Mouse (Mus musculus) myocyte (in vitro differentiated cells): ENCODE data around the gene Gm21083. TPM values are rescaled to one million over a fixed set of nuclear protein-coding genes. Genes with fewer than 3 reads are reported as not detected.
"Not testable (repeated sequence)": the region's sequence is repeated elsewhere in the genome, so short reads cannot be mapped to it uniquely, and the experiment has no call there.

ENCODE experiments used
- H3K27me3 ChIP-seq: one replicate; pipeline ENCODE4 v1.6.1; 2011; ENCODE audit not compliant: control insufficient read depth, insufficient read depth, insufficient read length
- H3K36me3 ChIP-seq: one replicate; pipeline ENCODE4 v1.6.1; 2011; ENCODE audit not compliant: control insufficient read depth, insufficient read depth
- H3K4me2 ChIP-seq: one replicate; pipeline ENCODE4 v1.6.1; 2011; ENCODE audit warnings: low read depth, control low read depth
- H3K4me3 ChIP-seq: one replicate; pipeline ENCODE4 v1.5.1; 2011; ENCODE audit warnings: mild to moderate bottlenecking, control low read depth, moderate library complexity
- H3K79me2 ChIP-seq: one replicate; pipeline ENCODE4 v1.6.1; 2011; ENCODE audit not compliant: control insufficient read depth, insufficient read depth
- H3ac ChIP-seq: one replicate; pipeline ENCODE4 v1.6.1; 2011; ENCODE audit not compliant: control insufficient read depth, insufficient read length
- polyA plus RNA-seq: library from polyadenylated mRNA; unstranded; fragments of >200 nt; fragmentation: generic; extraction: Trizol; gene quantifications from one replicate; pipeline ENCODE4 v1.2.1, GENCODE M21; 2012; ENCODE audit warnings: missing spikeins

The Gm21083 gene
- polyA plus RNA-seq, 1 experiment, result not detected

DNA sequence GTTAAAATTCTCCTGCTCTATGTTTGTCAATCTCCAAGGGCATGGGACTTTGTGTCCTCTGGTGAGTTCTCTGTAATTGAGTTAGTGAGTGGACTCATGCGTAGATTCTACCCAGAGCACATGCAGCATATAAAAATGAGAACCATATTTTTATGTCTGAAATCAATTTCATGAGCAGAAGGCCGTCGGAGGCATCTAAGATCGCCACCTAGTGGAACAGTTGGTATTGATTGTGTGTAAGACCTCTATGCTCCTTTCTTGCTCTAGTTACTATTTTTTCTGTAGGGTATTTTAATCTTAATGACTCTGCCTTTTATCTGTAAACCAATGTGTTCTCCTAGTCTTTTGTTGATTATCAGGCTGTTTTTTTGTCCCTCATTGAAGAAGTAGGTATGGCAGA lies 23.2 kb downstream of the Gm21083 start:
- H3K27me3 ChIP-seq, H3K79me2 ChIP-seq, H3K4me3 ChIP-seq, H3ac ChIP-seq, H3K36me3 ChIP-seq, H3K4me2 ChIP-seq: not testable (repeated sequence)

DNA sequence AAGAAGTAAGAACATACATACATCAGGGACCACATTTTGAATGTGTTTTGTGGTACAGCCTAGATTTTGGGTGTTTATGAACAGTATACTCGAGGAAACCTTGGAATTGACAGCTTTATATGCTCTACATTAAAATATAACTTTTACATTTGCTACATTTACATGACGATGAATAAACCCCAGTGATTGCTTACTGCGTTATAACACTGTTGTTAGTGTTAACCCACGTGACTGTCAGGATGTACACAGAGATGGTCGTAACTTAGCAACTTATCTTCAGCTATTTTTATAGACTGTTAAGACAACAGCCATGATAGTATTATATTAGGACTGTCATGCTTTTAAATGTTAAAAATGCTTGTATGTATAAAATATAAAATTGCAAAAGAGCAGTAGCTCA lies 24.3 kb downstream of the Gm21083 start:
- not testable (repeated sequence) for H3K27me3 ChIP-seq, H3K79me2 ChIP-seq, H3K36me3 ChIP-seq, H3ac ChIP-seq, H3K4me3 ChIP-seq, H3K4me2 ChIP-seq

DNA sequence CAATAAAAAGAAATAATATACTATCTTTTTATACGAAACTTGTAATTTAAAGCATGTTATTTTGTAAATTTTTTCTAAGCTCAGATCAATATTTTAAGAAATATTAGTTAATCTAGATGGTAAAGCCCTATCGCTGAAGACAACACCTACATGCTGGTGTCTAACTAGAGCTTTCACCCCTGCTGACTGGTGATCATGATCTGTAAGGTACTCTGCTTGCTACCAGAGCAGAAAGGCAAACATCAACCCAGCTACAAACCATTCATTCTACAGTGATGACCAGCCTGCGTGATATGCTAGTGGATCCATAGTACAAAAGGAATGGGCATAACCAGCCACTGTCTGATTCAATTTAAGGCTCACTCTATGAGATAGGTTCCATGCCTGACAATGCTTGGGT lies 24.8 kb downstream of the Gm21083 start:
- not testable (repeated sequence) for H3ac ChIP-seq, H3K4me2 ChIP-seq

DNA sequence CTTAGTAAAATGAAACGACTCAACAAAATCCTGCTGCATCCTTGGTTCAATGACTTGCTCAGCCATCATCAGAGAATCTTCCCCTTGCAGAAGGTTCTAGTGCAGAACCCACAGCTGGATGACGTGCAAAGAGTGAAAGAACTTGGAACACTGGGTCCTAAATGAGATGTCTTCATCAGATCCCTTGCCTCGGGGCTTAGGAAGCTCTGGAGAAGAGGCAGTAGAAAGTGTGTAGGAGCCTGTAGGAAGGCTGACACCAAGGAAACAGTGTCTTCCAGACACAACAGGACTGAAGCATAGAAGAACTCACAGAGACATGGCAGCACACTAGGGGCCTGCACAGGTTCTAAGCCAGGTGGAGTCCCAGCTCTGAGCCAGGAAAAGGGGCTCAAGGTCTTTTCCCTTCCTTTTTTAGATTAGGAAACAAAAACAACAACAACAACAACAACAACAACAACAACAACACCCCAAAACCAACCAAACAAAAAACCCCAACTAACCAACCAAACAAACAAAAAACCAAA lies 25.4 kb downstream of the Gm21083 start:
- H3K4me2 ChIP-seq, H3K27me3 ChIP-seq, H3K36me3 ChIP-seq, H3ac ChIP-seq, H3K4me3 ChIP-seq, H3K79me2 ChIP-seq: not testable (repeated sequence)

More for the DNA sequence above, 24.8 kb downstream of the Gm21083 start:
- not testable (repeated sequence) for H3K36me3 ChIP-seq, H3K4me3 ChIP-seq, H3K79me2 ChIP-seq, H3K27me3 ChIP-seq

DNA sequence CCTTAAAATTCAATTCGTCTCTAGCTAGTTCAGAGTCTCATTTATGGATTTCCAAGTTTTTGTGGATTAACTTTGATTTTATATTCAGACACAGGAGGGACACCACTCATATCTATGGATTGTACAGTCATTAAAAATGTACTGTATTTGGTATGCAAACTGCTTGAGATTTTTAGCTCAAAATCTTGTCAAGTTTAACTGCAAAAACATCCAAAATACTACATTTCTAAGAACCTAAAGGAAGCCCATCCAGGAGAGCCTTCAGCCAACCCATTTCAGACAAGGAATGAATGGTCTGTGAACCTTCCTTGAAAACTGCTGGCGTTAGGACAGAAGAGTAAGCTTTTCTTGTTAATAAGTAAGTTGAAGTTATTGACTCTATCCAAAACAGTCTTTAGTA lies 25.9 kb downstream of the Gm21083 start:
- not testable (repeated sequence) for H3K79me2 ChIP-seq, H3K36me3 ChIP-seq, H3K4me3 ChIP-seq, H3K4me2 ChIP-seq, H3K27me3 ChIP-seq, H3ac ChIP-seq

DNA sequence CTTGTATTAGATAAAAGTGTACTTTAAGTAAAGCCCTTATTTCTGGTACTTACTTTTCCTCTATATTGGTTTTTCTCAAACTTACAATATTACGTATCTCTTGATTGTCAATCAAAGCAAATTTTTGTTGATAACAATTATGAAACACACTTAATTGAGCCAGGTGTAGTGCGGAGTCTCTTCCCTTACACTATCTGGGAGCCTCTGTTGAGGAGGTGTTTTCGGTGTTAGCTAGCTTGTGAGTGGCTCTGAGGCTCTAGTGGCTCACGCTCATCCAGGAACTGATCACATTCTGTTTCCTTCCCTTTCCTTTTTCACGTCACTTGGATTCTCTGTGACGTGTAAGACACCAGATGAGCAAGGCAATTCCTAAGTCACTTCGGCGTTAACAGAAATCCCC lies 26.5 kb downstream of the Gm21083 start:
- H3K36me3 ChIP-seq, H3K79me2 ChIP-seq, H3K4me3 ChIP-seq, H3K4me2 ChIP-seq, H3ac ChIP-seq, H3K27me3 ChIP-seq: not testable (repeated sequence)

DNA sequence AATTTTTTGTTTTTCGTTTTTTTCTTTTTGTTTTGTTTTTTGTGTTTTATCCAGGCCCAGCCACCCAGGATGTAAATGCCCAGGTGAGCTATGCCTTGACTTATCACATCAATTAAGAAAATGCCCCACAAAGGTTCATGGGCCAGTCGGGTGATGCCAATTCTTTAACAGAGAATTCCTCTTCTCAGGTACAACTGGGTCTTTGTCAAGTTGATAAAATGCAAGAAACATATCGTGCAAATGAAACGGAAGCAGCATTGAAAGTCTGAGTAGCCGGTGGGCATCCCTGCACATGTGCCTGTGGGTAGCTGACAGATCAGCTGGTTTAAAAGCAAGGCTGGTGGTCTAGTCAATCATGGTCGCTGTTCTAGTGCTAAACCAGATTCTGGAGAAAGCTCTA lies 29.5 kb downstream of the Gm21083 start:
- H3K36me3 ChIP-seq, H3ac ChIP-seq, H3K79me2 ChIP-seq, H3K4me2 ChIP-seq, H3K4me3 ChIP-seq, H3K27me3 ChIP-seq: not testable (repeated sequence)

DNA sequence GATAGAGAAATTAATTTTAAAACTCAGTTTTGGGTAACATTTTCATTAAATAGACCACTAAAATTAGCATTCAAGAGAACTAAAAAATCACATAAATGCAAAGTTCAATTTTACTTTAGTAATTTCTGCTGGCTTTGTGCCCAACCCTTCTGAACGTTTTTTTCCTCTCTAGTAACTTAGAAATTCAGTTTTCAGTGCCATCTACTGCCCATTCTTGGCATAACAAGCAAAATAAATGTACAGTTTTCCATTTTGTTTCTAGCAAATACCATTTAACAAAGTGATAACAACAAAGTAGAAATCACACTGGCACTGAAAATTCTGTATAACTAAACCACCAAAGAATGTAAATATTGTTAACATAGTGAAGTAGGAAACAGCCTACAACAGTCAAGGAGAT lies 33.6 kb downstream of the Gm21083 start:
- H3K4me2 ChIP-seq, H3K79me2 ChIP-seq, H3K27me3 ChIP-seq, H3K4me3 ChIP-seq, H3K36me3 ChIP-seq, H3ac ChIP-seq: not testable (repeated sequence)

DNA sequence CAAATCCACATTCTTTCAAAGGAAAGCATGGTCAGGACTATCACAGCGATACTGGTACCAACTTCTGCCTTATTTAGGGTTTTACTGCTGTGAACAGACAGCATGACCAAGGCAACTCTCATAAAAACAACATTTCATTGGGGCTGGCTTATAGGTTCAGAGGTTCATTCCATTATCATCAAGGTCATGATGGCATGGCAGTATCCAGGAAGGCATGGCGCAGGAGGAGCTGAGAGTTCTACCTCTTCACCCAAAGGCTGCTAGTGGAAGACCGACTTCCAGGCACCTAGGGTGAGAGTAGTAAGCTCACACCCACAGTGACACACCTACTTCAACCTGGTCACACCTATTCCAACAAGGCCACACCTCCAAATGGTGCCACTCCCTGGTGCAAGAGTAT lies 39.1 kb downstream of the Gm21083 start:
- H3K4me2 ChIP-seq, H3ac ChIP-seq, H3K79me2 ChIP-seq, H3K27me3 ChIP-seq, H3K36me3 ChIP-seq, H3K4me3 ChIP-seq: not testable (repeated sequence)

DNA sequence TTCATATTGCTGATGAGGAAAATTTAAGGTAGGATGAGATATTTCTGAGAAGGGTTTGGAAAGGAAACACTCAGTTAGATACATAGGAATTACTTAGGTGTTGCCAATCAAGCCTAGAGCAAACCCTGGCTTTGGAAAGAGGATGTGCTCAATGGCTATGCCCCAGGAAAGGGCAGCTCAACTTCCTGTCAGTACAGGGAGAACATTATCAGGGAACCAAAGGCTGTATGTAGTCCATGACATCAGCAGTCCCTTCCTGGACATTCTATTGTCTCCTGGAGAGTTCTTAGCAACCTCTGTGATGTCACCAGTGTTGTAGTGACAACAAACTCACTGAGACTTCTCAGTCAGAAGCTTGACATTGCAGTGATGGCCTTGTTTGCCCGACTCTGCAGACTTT lies 41.6 kb downstream of the Gm21083 start, which contains the start of gene Speer4d:
TSS of gene Speer4d (plus strand) at position 301 of the 400 bp plus-strand sequence.
- H3ac ChIP-seq, H3K27me3 ChIP-seq, H3K36me3 ChIP-seq, H3K79me2 ChIP-seq, H3K4me3 ChIP-seq, H3K4me2 ChIP-seq: not testable (repeated sequence)

DNA sequence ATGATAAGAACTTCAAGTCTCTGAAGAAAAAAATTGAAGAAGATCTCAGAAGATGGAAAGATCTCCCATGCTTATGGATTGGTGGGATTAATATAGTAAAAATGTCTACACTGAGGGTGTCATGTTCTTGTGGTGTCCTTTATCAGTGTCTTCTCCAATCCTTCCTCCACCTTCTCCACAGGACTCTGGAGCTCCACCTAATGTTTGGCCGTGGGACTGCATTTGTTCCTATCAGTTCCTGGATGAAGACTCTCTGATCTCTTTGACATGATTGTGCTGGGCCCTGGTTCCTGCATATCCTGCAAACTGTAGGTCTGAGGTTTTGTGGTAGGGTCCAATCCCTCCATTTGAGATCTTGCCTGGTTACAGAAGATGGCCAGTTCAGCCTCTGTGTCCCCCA lies 51.0 kb downstream of the Gm21083 start:
- H3K36me3 ChIP-seq, H3ac ChIP-seq, H3K4me3 ChIP-seq, H3K27me3 ChIP-seq, H3K4me2 ChIP-seq, H3K79me2 ChIP-seq: not testable (repeated sequence)

DNA sequence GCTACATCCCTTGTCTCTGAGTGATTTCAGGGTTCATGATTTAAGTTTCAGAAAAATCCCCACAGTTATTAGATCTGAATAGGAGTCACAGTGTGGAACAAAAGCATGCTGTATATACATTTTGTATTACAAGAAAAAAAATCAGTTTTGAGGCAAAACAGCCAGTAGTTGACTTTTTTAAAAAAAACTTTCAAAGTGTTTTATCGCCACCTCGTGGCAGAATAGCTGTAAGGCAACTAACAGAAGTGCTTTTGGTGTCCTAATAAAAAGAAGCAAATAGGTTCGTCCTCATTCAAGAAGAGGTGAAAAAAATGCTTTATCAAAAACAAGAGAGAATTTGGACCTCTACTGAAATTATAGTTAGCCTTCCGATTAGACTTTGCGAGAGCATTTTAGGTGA lies 52.9 kb downstream of the Gm21083 start:
- H3K27me3 ChIP-seq, H3K4me3 ChIP-seq, H3K36me3 ChIP-seq, H3K79me2 ChIP-seq, H3K4me2 ChIP-seq, H3ac ChIP-seq: not testable (repeated sequence)
